Mouse (Mus musculus) urinary bladder, postnatal 36 days (tissue): ENCODE data around the gene Tex9.

Experiments used
- DNase-seq, 2 experiments: peaks; one replicate each; pipeline ENCODE4 v3.0.0; 2022; ENCODE audit warnings: low spot score in 2 of 2, mixed read lengths in 1 of 2

Gene Tex9

DNA sequence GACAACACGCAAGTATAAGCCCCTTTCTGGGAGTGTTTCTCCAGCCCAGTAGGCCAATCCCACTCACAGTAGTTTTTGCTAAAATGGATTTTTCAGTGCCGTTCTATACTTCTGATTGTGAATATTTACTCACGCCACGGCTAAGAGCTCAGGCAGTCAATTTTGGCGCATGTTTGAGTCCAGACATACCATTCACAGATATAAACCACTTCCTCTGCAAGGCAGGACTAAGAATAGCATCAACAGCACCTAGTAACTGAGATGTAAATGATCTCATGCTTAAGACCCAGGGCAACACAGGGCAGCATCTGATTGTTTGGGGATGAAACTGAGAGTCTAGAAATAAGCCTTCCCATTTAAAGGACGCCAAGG is at the start of gene Tex9:
Tex9 (minus strand) TSS at position 19 of the 372 bp plus-strand sequence.
- no peak for DNase-seq

DNA sequence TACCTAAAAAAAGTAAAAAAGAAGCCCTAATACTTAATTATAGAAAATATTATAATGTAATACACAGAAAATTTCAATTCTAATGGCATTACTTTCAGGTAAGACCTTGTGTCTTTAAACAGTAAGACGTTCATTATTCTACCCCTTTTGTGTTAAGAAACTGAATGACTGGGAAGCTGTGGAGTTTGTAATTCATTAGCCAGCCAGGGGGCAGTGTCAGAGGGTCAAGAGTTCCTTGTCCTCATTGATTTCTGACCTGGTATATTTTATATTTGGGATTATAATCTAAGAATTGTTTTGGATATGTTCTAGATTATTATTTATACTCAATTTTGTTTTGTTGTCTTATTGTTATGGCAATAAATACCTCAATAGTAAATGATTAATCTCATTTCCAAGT is 45.1 kb upstream of the Tex9 start:
- DNase-seq: no peak

DNA sequence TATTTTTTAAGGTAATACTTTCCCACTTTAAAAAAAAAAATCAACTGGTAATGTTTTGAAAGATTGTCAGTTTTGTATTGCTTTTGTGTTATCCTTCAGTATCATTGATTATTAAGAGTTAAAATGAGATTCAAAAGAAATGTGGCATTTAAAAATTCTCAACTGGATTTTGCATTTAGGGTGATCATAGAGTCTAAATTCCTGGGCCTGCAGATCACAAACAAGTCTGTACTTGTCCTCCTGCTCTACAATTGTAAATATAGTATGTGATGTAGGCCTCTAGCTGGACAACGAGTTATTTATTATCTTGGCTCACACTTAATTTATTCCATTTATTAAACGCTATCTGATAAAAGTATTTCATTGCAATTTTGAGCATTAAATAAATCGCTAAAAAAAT is 43.4 kb upstream of the Tex9 start:
- no peak for DNase-seq

DNA sequence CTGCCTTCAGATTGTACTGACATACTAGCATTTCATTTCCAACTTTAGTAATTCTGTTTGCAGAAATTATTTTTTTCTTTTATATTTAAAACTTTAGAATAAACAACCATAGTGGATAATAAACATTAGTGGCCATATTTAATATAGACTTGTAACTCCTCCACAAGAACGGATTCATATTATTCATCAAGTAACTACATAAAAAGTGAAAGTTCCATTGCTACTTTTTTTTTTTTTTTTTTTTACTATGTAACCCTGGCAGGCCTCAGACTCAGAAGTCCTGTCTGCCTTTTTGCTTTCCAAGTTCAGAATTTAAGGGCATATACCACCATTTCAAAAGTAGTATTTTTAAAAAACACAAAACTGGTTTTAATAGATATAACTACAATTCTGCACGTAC is 43.0 kb upstream of the Tex9 start:
- no peak for DNase-seq

DNA sequence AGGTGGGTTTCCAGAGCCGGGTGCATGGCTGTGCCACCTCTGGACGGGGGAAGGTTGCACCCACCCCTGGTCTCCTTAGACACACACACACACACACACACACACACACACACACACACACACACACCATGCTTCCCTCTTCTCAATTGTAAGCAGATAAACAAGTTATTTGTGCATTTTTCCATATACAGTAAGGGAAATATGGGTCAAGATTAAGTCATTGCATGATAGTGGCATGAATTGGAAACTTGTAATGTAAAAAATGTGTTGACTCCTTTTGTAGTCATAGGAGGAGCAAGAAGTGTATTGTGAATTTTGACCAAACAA is 41.0 kb upstream of the Tex9 start:
- DNase-seq: no peak

DNA sequence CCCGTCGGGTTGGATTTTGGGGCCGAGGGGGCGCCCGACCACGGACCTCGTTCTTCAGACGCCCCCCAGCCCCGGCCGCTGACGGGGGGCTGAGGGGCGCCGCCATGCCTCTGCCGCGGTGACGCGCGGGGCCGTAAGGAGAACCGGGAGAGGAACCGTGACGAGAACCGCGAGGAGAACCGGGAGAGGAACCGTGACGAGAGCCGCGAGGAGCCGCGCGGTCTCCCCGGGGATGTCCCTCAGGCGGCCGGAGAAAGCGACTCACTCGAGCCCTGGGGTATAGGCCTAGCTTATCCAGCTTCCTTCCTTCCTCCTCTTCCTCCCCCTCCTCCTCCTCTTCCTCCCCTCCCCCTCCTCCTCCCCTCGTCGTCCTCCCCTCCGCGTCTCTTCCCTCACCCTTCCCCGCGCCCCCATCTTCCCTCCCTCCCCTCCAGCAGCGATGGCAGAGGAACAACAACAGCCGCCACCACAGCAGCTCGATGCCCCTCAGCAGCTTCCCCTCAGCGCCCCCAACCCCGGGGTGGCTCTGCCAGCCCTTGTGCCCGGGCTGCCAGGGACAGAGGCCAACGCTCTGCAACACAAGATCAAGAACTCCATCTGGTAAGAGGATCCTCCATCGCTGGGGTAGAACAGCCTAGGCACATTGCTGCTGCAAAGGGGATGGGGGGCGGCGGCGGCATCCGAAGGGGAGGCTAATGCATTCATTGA is 40.5 kb upstream of the Tex9 start:
- peak; percentile 13 to 22 for DNase-seq

GRCm38 (mm10) chr9:72531996-72532380 is 40.0 kb upstream of the Tex9 start, which contains the start of gene Rfx7:
Rfx7 (plus strand) TSS chr9:72532240.
- DNase-seq: peak; percentile 48 to 70

- peak in 1 of 2 experiments; percentile 62 for DNase-seq
These were observed 39.4 kb upstream of the Tex9 start for GRCm38 (mm10) chr9:72531291-72531995.

DNA sequence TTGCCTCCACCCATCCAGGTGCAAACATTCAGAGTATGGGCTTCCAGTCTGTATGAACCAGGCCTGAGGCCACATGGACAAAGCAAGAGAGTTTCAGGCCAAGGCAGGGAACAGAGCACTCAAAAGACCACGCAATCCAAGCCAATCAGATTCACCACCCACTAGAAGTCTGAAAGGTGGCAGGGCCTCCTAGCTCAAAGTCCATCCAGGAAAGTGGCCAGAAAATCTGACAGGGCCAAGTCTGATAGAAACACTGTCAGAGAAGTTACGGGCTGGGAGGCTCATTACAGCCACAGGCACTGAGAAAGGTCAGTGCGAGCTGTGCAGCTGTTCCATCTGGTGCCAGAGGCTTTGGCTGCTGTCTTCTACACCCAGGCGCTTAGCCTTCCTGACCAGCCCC is 38.8 kb upstream of the Tex9 start:
- peak; percentile 1 to 5 for DNase-seq

GRCm38 (mm10) chr9:72530237-72530636 is 38.2 kb upstream of the Tex9 start:
- DNase-seq: peak; percentile 77 to 82

DNA sequence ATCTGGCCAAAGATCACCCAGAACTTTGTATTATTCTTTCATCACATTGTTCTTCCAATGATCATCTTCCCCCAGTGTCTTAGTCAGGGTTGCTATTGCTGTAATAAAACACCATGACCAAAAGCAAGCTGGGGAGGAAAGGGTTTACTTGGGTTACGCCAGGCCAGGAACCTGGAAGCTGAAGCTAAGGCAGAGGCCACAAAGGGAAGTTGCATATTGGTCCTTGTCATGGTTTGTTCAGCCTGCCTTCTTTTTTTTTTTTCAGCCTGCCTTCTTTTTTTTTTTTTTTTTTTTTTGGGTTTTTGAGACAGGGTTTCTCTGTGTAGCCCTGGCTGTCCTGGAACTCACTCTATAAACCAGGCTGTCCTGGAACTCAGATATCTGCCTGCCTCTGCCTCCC is 34.1 kb upstream of the Tex9 start:
- DNase-seq: no peak

DNA sequence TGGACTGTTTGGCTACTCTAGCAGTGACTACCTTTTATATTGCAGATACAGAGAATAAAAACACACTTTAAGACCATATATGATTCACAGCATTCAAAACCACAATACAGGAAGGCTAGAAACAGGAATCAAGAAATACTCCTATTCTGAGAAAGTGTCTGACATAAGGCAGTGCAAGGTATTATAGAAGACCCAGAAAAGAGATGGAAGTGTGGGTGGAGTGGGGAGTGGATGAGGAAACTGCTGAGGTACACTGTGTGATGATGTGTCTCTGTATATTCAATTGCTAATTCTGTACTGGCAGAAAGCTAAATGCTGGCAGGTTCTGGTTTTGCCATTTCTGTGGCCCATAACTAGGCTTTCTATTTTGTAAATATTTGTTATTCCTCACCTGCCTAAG is 28.8 kb upstream of the Tex9 start:
- no peak for DNase-seq

DNA sequence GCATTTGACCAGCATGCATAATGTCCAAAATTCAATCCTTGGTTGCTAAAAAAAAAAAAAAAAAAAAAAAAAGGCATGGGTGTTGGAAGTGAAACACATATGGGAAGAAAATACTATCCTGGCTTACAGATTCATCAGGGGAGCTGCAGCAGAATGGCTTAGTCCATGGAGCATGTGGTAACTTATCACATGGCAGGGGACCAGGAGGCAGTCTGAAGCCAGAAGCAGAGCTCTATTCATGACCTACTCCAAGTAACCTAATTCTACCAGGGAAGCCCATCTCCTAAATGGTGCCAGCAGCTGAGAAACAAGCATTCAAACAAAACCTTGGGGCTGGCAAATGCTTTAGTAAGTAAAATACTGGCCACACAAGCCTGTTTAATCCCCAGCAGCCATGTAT is 27.2 kb upstream of the Tex9 start:
- no peak for DNase-seq

DNA sequence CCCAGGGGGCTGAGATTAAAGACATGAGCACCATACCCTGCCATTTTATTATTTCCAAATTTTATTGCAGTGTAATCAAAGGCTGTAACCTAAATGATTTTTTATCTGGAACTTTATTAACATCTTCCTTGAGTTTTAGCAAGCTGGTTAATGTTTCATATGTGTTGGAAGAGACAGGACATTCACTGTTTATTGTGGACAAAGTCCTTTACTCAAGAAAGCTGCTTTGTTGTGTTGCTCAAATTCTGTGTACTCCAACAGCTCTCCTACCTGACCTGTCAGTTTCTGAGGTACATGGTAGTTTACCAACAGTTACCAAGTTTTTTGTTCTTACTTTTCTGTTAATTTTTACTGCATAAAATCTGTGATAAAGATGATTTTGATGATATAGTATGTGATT is 23.4 kb upstream of the Tex9 start:
- DNase-seq: no peak

DNA sequence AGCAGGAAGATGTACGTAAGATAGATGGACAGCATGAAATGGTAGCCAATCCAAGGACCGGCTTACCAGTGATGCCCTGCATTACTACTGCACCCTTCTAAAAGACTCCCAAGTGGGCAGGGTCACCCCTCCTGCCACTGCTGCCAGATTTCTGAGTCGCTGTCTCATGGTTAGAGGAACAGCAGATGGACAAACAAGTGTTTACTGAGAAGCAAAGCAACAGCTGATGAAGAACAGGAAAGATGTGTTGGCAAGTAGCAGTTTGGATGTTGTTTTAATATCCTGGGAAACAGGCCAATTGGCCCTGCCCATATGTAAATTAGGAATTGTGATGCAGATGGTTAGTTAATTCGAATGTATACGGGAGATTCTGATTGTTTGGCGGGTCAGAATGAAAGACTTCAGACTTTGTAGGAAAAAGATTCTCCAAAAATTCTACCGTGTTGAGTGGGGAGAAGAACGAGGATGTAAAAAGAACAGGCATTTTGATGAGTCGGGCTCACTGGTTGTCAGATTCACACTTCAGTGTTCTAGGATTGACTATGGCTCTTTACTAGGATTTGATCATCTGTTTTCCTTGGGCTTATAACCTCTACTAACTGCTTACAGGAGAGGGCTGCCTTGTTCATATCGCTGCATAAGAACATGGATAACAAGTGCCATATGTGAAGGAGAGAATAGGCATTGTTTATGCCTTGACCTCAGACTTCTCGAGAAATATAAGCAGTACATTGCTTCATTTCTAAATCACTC is 20.4 kb upstream of the Tex9 start:
- DNase-seq: no peak

DNA sequence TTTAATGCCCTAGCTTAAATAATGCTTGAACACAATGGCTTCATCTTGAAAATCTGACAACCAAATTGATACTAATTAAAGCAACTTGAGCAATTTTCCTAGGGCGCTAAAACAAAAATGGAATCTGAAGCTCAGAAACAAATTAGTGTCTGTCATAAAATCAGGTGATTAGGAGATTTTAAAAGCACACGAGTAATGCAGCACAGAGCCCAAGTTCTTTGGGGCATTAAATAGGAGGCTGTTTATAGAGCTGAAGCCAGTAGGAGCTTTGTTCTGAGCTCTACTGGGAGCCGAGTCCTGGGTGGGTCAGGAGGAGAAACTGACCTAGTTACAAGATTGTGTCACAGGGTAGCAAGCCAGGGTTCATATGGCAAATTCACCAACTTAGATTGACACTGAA is 5.2 kb upstream of the Tex9 start:
- DNase-seq: no peak

DNA sequence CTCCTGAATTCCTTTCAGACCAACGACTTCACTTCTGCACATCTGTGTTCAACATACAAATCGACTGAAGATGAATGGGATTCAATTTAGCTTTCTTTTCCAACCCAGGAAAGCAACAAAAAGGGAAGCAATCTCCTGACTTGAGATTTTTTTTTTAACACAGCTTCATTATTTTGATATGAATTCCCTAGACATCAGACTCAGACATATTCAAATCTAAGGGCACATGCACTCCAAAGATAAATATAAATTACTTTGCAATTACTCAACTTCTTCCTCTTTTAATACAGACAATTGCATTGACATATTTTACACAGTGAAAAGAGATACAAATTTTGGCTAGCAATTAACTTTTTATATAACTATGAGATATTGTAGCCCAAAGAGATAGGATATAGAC is 4.7 kb upstream of the Tex9 start:
- DNase-seq: no peak

DNA sequence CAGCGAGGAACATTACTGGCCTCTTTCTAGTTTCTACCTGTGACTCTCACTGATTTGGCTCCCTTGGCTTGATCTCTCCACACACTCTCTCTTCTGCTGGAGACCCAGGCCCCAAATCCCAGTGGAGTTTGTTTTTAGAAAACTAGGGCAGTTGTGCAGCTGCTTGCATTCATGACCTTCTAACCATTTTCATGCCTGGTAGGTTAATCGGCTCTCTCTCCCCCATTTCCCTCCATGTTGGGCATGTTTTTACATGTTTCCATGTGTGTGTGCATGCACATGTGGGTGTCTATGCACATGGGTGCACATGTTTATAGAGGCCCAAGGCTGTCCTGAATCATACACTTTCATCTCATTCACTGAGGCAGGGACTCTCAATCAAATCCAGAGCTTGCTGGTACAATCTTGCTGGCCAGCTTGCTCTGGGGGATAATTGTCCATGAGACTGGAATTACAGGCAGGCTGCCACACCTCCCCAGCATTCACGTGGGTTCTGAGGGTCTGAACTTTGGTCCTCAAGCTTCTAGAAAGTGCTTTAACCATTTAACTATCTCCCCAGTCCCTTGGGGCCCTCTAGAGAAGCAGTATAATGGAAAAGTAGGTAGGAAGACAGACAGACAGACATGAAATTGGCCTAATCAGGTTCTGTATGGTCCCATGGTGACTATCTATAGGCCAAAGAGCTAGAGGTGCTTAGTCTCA is 2.1 kb upstream of the Tex9 start:
- no peak for DNase-seq

DNA sequence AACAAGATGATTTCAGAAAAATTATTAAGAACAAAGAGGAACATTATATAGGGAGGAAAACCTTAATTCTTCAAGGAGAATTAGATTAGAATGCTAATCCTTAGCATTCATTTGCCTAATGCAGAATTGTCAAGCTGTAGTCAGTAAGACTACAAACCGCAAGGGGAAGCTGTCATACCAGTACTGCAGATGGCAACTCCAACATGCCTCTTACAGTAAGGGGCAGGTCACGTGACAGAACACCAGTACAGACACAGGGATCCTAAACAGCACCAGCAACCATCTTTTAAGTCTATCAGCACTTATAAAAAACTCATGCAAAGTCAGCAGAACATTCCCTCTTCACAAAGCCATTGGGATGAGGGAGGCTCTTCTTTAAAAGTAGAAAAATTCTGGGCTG is 1.5 kb upstream of the Tex9 start:
- no peak for DNase-seq

- peak; percentile 87 to 89 for DNase-seq
These were observed 336 bp downstream of the Tex9 start for GRCm38 (mm10) chr9:72491559-72492193.

DNA sequence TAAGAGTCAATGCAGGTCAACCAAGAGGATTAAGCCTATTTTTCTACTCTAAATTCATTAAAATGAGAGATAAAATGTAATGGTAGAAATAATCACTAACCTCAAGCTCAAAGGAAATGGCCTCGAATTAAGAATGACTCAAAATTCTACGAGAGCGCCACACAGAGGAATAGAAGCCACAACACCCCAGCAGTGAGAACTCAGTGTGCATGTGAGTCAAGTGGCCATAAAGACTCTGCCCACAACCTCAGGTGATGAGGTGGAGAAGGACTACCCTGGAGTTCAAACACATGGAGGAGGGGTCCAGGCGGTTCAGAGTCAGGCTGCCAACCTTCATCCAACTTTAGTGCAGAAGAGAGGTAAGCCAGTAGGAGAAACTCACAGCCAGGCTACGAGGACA is 2.9 kb downstream of the Tex9 start:
- no peak for DNase-seq

GRCm38 (mm10) chr9:72488523-72488922 is 3.5 kb downstream of the Tex9 start:
- no peak for DNase-seq
